Mouse (Mus musculus): ENCODE data around the gene Gbe1.

DNA sequence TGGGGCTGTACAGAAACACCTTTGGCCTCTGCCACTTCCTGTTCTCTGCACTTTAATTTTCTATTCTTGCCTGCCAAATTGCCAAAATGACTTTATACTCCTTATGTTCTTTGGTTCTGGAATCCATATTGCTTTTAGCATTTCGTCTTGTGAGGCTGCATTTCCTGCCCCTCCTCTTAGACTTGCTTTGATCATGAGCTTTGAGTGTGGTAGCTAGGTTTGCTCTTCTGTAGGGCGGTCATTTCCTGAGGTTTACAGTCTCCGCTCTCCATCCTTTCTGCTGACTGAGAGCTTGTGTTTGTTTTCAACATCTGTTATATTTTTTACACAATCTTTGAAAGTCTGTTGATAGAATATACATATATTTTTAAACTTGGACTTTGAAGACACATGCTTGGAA is 107.3 kb downstream of the Gbe1 start:
- TF ChIP-seq CTCF (IDR thresholded peaks at IDR 0.05; ENCODE audit: low read depth, low read length), result no peak
- TF ChIP-seq POLR2A (IDR thresholded peaks at IDR 0.05; ENCODE audit: borderline replicate concordance, low read depth, low read length), result no peak
